Mouse (Mus musculus): ENCODE results near the gene Thap7. TPM values are rescaled to one million over a fixed set of nuclear protein-coding genes. Genes with fewer than 3 reads are reported as not detected.
A peak's percentile ranks its signal among the peaks of the same experiment; 100 is the strongest.
"Not testable (repeated sequence)": the region's sequence is repeated elsewhere in the genome, so short reads cannot be mapped to it uniquely, and the experiment has no call there.

Gene Thap7
- total RNA-seq, 2 experiments from 2014 or later: 38.1 to 40.8 TPM

- no peak for DNase-seq (ENCODE audit: low spot score in 2 of 2)
Observed at GRCm38 (mm10) chr16:17532676-17533329, 1.9 kb upstream of the Thap7 start.

GRCm38 (mm10) chr16:17532271-17532670, 1.3 kb upstream of the Thap7 start:
- no peak for DNase-seq (ENCODE audit: low spot score in 2 of 2)

GRCm38 (mm10) chr16:17529981-17530586, 852 bp downstream of the Thap7 start:
- no peak for DNase-seq (ENCODE audit: low spot score in 2 of 2)

GRCm38 (mm10) chr16:17528276-17528675, 2.7 kb downstream of the Thap7 start:
- DNase-seq (ENCODE audit: low spot score in 2 of 2): no peak

GRCm38 (mm10) chr16:17527606-17528005, 3.3 kb downstream of the Thap7 start:
- no peak for DNase-seq (ENCODE audit: low spot score in 2 of 2)

- no peak for DNase-seq (ENCODE audit: low spot score in 2 of 2)
Observed at GRCm38 (mm10) chr16:17526223-17526622, 4.7 kb downstream of the Thap7 start.

- no peak for DNase-seq (ENCODE audit: low spot score in 2 of 2)
Observed at GRCm38 (mm10) chr16:17525524-17525923, 5.4 kb downstream of the Thap7 start.

GRCm38 (mm10) chr16:17524156-17524555, 6.8 kb downstream of the Thap7 start:
- no peak for DNase-seq (ENCODE audit: low spot score in 2 of 2)

- no peak for DNase-seq (ENCODE audit: low spot score in 2 of 2)
Observed at GRCm38 (mm10) chr16:17518910-17519309, 12.0 kb downstream of the Thap7 start.

- DNase-seq (ENCODE audit: low spot score in 2 of 2): no peak
Observed at GRCm38 (mm10) chr16:17511431-17511830, 19.5 kb downstream of the Thap7 start.

- no peak for DNase-seq (ENCODE audit: low spot score in 2 of 2)
Observed at GRCm38 (mm10) chr16:17510686-17511085, 20.2 kb downstream of the Thap7 start.

GRCm38 (mm10) chr16:17510143-17510542, 20.8 kb downstream of the Thap7 start:
- no peak for DNase-seq (ENCODE audit: low spot score in 2 of 2)

- DNase-seq (ENCODE audit: low spot score in 2 of 2): peak in 1 of 2 experiments; percentile 34
Observed at GRCm38 (mm10) chr16:17509240-17509597, 21.7 kb downstream of the Thap7 start.

- peak; percentile 90 to 95 for DNase-seq (ENCODE audit: low spot score in 2 of 2)
Observed at GRCm38 (mm10) chr16:17508546-17509239, 22.2 kb downstream of the Thap7 start, which contains the start of gene Lztr1. Lztr1 (plus strand) TSS chr16:17508688.

GRCm38 (mm10) chr16:17508031-17508430, 22.9 kb downstream of the Thap7 start:
- DNase-seq (ENCODE audit: low spot score in 2 of 2): not testable (repeated sequence)

GRCm38 (mm10) chr16:17507018-17507552, 23.9 kb downstream of the Thap7 start:
- DNase-seq (ENCODE audit: low spot score in 2 of 2): no peak

- DNase-seq (ENCODE audit: low spot score in 2 of 2): no peak
Observed at GRCm38 (mm10) chr16:17502681-17503080, 28.3 kb downstream of the Thap7 start.

- DNase-seq (ENCODE audit: low spot score in 2 of 2): no peak
Observed at GRCm38 (mm10) chr16:17499249-17499883, 31.6 kb downstream of the Thap7 start.

- peak; percentile 77 to 89 for DNase-seq (ENCODE audit: low spot score in 2 of 2)
Observed at GRCm38 (mm10) chr16:17496499-17497305, 34.2 kb downstream of the Thap7 start.

GRCm38 (mm10) chr16:17491896-17492561, 38.9 kb downstream of the Thap7 start:
- no peak for DNase-seq (ENCODE audit: low spot score in 2 of 2)

All from layer of hippocampus, postnatal 14 days (tissue).